Mouse (Mus musculus): ENCODE measurements around the gene Vps36. TPM values are rescaled to one million over a fixed set of nuclear protein-coding genes. Genes with fewer than 3 reads are reported as not detected.

Gene Vps36
- polyA plus RNA-seq (2012) = 13.1 and 14.8 TPM in 2 replicates

DNA sequence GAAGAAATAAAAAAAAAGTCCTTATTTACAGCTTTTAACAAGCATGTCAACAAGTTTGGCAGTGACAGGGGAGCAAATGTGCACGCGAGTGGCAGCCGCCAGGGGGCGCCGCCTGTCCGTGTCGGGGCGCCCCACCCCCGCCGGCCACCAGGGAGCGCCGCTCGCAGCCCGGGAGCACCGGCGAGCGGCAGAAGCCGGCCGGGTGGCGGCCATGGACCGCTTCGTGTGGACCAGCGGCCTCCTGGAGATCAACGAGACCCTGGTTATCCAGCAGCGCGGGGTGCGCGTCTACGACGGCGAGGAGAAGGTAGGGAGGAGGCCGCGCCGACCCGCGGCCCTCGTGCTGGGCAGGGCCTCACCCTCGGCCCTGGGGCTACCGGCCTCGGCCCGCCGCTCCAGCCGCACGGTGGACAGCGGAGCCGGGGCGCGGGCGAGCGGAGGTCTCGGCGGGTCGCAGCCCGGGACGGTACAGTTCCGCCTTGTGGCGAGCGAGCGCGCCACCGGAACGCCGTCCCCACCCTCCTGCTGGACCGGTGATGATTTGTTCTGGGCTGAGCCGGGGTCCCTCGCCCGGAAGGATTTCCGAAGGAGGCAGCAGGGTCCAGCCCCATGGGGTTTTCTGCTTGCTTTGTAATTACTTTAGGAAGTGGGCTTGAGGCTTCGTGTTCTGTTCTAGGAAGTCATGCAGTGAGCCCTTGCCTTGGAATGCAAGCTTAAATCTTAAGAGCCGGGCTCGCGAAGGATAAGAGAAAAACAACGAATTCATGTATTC, at the start of gene Vps36:
Gene Vps36, plus strand, starts transcription at position 150 of the 772 bp plus-strand sequence.

DNA sequence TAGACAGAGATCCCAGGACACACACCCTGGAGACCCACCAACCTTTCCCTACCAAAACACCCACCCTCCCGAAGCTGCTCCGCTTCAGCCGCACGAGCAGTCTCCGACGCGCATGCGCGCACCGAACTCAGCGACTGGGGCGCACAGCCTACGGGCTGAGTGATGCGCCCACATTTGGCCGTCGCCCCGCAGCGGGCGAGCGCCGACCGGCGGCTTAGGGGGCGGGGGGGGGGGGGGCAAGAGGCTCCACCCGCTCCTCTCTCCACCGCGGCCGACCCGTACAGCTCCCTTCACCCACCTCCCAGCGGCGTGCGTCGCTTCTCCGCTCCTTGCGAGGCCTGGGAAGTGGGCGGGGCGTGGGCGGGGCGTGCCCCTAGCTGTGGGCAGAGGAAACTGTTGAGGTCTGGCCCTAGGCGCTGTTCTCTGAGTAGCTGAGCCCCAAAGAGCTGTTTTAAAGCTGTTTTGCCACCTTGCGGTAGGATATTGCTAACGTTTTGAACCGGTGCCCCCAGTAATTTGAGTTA, 26.5 kb upstream of the Vps36 start, which contains the start of gene Nek3:
Gene Nek3, minus strand, starts transcription at position 356 of the 524 bp plus-strand sequence.

DNA sequence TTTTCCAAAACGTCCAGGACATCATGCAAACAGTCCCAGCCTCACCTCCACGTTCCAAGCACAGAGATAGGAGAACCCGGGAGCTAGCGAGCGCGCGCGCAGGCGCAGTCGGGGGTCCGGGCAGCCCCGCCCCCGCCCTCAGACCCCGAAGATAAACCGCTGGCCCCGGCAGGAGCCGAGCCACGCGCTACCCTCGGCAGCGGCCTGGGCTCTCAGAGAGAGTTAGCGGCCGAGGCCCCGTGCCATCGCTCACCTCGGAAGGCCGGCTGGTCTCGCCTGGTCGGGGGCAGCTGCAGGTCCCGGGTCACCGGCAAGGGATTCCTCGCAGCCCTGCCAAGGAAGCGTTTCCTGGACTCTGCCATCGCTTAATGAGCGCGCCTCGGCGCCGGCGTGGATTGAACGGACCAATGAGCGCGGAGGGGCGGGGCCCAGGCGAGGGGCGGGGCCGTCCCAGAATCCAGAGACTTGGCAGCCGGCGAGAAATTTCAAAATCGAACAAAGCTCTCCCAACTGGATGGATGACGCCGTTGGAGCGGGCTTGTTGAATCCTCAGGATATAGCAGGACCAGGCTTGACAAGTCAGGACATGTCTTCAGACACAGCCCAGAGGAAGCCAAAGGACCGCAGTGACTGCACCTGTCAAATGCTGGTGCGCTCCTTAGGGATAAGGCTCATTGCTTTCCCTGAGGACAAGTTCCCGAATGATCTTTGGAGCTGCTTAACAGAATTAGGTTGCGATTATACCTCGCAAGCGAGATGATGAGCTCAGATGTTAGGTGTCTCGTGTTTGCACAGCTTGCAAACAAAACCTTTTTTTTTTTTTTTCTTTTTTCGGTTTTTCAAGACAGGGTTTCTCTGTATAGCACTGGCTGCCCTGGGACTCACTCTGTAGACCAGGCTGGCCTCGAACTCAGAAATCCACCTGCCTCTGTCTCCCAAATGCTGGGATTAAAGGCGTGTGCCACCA, 6.9 kb upstream of the Vps36 start, which contains the start of gene Ckap2:
Gene Ckap2, minus strand, starts transcription at position 389 of the 967 bp plus-strand sequence.

DNA sequence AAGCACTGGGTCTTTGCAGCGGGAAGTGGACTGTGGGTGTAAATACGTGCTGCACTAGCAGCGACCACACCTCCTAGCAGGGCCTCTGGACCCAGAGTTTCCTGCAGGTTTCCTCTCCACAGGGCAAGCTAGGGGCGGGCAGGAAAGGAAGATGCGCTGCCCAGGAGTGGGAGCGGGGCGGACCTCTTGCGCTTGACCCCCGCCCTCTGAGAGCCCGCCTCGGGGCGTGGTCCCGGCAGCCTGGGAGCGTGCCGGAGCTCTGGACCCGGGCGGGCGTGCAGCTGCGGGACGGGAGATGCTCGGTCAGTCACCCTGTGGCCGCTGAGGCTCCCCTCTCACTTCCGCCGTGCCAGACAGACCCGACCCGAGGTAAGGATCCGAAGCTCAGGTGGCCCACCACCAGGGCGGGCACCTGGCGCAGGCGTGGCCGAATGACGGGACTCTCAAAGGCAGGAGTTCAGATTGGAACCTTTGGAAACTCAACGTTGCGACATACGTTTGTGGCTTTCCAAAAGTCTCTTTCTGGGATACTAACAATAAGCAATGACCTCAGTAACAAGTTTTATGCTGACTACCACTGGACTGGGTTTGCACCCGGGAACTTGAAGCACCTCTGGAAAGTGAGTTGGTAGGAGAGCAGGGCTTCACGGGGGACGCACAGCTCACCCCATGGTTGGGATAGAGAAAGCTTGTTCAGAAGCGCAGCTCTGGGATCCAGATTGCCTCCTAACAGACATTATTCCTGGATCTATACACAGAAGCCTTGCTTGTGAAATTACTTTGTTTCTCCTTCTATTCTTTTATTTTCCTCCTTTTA, 34.7 kb downstream of the Vps36 start, which contains the start of gene Thsd1:
Gene Thsd1, plus strand, starts transcription at position 253 of the 817 bp plus-strand sequence.

Other genes starting within 250 kb of the Vps36 start
- gene Defb13, start 246.0 kb upstream of the Vps36 start, polyA plus RNA-seq (2012) = not detected in 2 replicates
- gene Fam90a1a, start 234.1 kb upstream of the Vps36 start, polyA plus RNA-seq (2012) = not detected in 2 replicates
- gene Ccdc70, start 223.0 kb upstream of the Vps36 start, polyA plus RNA-seq (2012) = not detected in 2 replicates
- gene Atp7b, start 132.5 kb upstream of the Vps36 start, polyA plus RNA-seq (2012) = 3.3 and 3.8 TPM in 2 replicates
- gene Alg11, start 132.1 kb upstream of the Vps36 start, polyA plus RNA-seq (2012) = 0.33 and 0.53 TPM in 2 replicates
- gene Nek5, start 67.8 kb upstream of the Vps36 start, polyA plus RNA-seq (2012) = not detected in 2 replicates
- gene Nek3, start 26.4 kb upstream of the Vps36 start, polyA plus RNA-seq (2012) = 1.2 and 1.5 TPM in 2 replicates
- 6.6 and 8.3 TPM in 2 replicates for gene Ckap2, start 7.0 kb upstream of the Vps36 start, polyA plus RNA-seq (2012)
- gene Thsd1, start 34.5 kb downstream of the Vps36 start, polyA plus RNA-seq (2012) = 1.2 and 1.5 TPM in 2 replicates
- not detected in 2 replicates for gene Tpte, start 90.6 kb downstream of the Vps36 start, polyA plus RNA-seq (2012)
- gene Slc25a15, start 205.8 kb downstream of the Vps36 start, polyA plus RNA-seq (2012) = 5.7 and 6.8 TPM in 2 replicates
- gene Mrps31, start 218.6 kb downstream of the Vps36 start, polyA plus RNA-seq (2012) = 1.1 and 1.3 TPM in 2 replicates